Mouse (Mus musculus): ENCODE results near the gene Rbbp7. TPM values are rescaled to one million over a fixed set of nuclear protein-coding genes. Genes with fewer than 3 reads are reported as not detected.

Rbbp7 gene
- total and polyA plus RNA-seq, 3 experiments, result 217 to 558 (median 377) TPM

GRCm38 (mm10) chrX:162736140-162736659, 24.0 kb upstream of the Rbbp7 start:
- Histone ChIP-seq H3K4me3 (ENCODE audit: control insufficient read depth in 1 of 2, insufficient read depth in 1 of 2, low read depth in 2 of 2, low read length in 2 of 2) (peak overlapping the region; percentile 66 to 79), H3K9ac (ENCODE audit: control insufficient read depth, low read depth, low read length, poor library complexity, severe bottlenecking) (peak overlapping the region; percentile 84), H3K27me3 (ENCODE audit: control insufficient read depth in 1 of 2, insufficient read depth in 2 of 2, low read length in 2 of 2) (no peaks in the 10 kb centered on the region), H3K4me1 (ENCODE audit: control insufficient read depth in 1 of 2, insufficient read depth in 2 of 2, low read length in 2 of 2) (peaks cover 0 to 11% of the 10 kb centered on the region in 2 experiments; a peak in 2 of 4 replicates), H3K27ac (ENCODE audit: control insufficient read depth, low read depth, low read length) (peak overlapping the region; percentile 89), H3K36me3 (ENCODE audit: control insufficient read depth in 1 of 2, insufficient read depth in 2 of 2, low read length in 2 of 2) (peaks cover 0 to 4% of the 10 kb centered on the region in 2 experiments; a peak in 2 of 4 replicates), H3K79me2 (ENCODE audit: control insufficient read depth, insufficient read depth, low read length, poor library complexity) (no peaks in the 10 kb centered on the region; the same call in 1 of the 2 replicates), H3K9me3 (replicated peaks; ENCODE audit: insufficient read depth, low read length) (no peaks in the 10 kb centered on the region)
- peak; percentile 52 for DNase-seq (ENCODE audit: low read depth, low spot score)
- TF ChIP-seq GABPA (IDR thresholded peaks at IDR 0.05; ENCODE audit: low read depth, low read length) (peak; percentile 68; the same call in 1 of the 2 replicates), BHLHE40 (IDR thresholded peaks at IDR 0.05; ENCODE audit: borderline replicate concordance, low read depth, low read length) (peak; percentile 35; the same call in 1 of the 2 replicates), MXI1 (IDR thresholded peaks at IDR 0.05; ENCODE audit: low read depth, low read length) (peak; percentile 65), ZNF384 (IDR thresholded peaks at IDR 0.05; ENCODE audit: low read depth, low read length) (peak; percentile 47; the same call in 1 of the 2 replicates), TBP (IDR thresholded peaks at IDR 0.05; ENCODE audit: low read depth, low read length) (0 out of 2 replicates have a peak, but pooled peaks have one; percentile 16), ZMIZ1 (IDR thresholded peaks at IDR 0.05; ENCODE audit: low read depth, low read length) (no peak), TCF12 (IDR thresholded peaks at IDR 0.05; ENCODE audit: low read depth, low read length) (no peak), MAX (IDR thresholded peaks at IDR 0.05; ENCODE audit: low read length) (peak; percentile 45)

- H3K9ac ChIP-seq (ENCODE audit: control insufficient read depth, low read depth, low read length, poor library complexity, severe bottlenecking), result no peak overlapping the region
- H3K4me1 ChIP-seq (ENCODE audit: control insufficient read depth in 1 of 2, insufficient read depth in 2 of 2, low read length in 2 of 2), result no peaks in the 10 kb centered on the region
- no peaks in the 10 kb centered on the region; a peak in 1 of 4 replicates for H3K27me3 ChIP-seq (ENCODE audit: control insufficient read depth in 1 of 2, insufficient read depth in 2 of 2, low read length in 2 of 2)
- H3K27ac ChIP-seq (ENCODE audit: control insufficient read depth, low read depth, low read length), result no peak overlapping the region
- H3K9me3 ChIP-seq (replicated peaks; ENCODE audit: insufficient read depth, low read length), result no peaks in the 10 kb centered on the region
- H3K36me3 ChIP-seq (ENCODE audit: control insufficient read depth in 1 of 2, insufficient read depth in 2 of 2, low read length in 2 of 2), result peaks cover 0 to 4% of the 10 kb centered on the region in 2 experiments; a peak in 1 of 4 replicates
- TF ChIP-seq ZC3H11A (IDR thresholded peaks at IDR 0.05; ENCODE audit: low read depth, low read length) (no peak), SMC3 (IDR thresholded peaks at IDR 0.05; ENCODE audit: low read depth, low read length) (no peak), CTCF (IDR thresholded peaks at IDR 0.05 in 2 of 3, conservative IDR thresholded peaks at IDR 0.05 in 1 of 3; ENCODE audit: control insufficient read depth in 1 of 3, insufficient read depth in 1 of 3, low read depth in 2 of 3, low read length in 3 of 3, poor library complexity in 1 of 3, severe bottlenecking in 1 of 3) (no peak), NELFE (IDR thresholded peaks at IDR 0.05; ENCODE audit: low read depth, low read length) (no peak), RAD21 (IDR thresholded peaks at IDR 0.05; ENCODE audit: low read depth, low read length) (no peak), USF1 (IDR thresholded peaks at IDR 0.05; ENCODE audit: low read depth, low read length) (no peak), POLR2AphosphoS2 (IDR thresholded peaks at IDR 0.05; ENCODE audit: low read length) (no peak), E2F4 (IDR thresholded peaks at IDR 0.05; ENCODE audit: borderline replicate concordance, low read depth, low read length) (no peak), BHLHE40 (IDR thresholded peaks at IDR 0.05; ENCODE audit: borderline replicate concordance, low read depth, low read length) (no peak), MYC (IDR thresholded peaks at IDR 0.05; ENCODE audit: low read depth, low read length) (no peak), CHD2 (IDR thresholded peaks at IDR 0.05; ENCODE audit: low read length) (no peak), GATA1 (IDR thresholded peaks at IDR 0.05; ENCODE audit: low read depth, low read length) (no peak), MYB (IDR thresholded peaks at IDR 0.05; ENCODE audit: low read depth, low read length) (no peak), POLR2AphosphoS5 (IDR thresholded peaks at IDR 0.05; ENCODE audit: borderline replicate concordance, low read depth, low read length) (no peak), HCFC1 (IDR thresholded peaks at IDR 0.05; ENCODE audit: low read depth, low read length) (no peak), GABPA (IDR thresholded peaks at IDR 0.05; ENCODE audit: low read depth, low read length) (no peak), EP300 (IDR thresholded peaks at IDR 0.05; ENCODE audit: low read depth in 1 of 2, low read length in 2 of 2) (no peak), USF2 (IDR thresholded peaks at IDR 0.05; ENCODE audit: borderline replicate concordance in 1 of 2, insufficient read depth in 1 of 2, low read depth in 1 of 2, low read length in 2 of 2) (no peak), TAL1 (IDR thresholded peaks at IDR 0.05; ENCODE audit: low read length) (no peak)
- H3K4me3 ChIP-seq (ENCODE audit: control insufficient read depth in 1 of 2, insufficient read depth in 1 of 2, low read depth in 2 of 2, low read length in 2 of 2), result no peak overlapping the region
- H3K79me2 ChIP-seq (ENCODE audit: control insufficient read depth, insufficient read depth, low read length, poor library complexity), result no peaks in the 10 kb centered on the region
- no peak for DNase-seq (ENCODE audit: low read depth, low spot score)
These were observed 11.3 kb upstream of the Rbbp7 start for GRCm38 (mm10) chrX:162748696-162749420.
